Mouse (Mus musculus) left cerebral cortex, adult 11 months (tissue): ENCODE data around the gene Mapk8ip3.

Source experiments
- DNase-seq: peaks from one replicate; pipeline ENCODE4 v3.0.0; 2022; ENCODE audit warnings: low spot score

The Mapk8ip3 gene

DNA sequence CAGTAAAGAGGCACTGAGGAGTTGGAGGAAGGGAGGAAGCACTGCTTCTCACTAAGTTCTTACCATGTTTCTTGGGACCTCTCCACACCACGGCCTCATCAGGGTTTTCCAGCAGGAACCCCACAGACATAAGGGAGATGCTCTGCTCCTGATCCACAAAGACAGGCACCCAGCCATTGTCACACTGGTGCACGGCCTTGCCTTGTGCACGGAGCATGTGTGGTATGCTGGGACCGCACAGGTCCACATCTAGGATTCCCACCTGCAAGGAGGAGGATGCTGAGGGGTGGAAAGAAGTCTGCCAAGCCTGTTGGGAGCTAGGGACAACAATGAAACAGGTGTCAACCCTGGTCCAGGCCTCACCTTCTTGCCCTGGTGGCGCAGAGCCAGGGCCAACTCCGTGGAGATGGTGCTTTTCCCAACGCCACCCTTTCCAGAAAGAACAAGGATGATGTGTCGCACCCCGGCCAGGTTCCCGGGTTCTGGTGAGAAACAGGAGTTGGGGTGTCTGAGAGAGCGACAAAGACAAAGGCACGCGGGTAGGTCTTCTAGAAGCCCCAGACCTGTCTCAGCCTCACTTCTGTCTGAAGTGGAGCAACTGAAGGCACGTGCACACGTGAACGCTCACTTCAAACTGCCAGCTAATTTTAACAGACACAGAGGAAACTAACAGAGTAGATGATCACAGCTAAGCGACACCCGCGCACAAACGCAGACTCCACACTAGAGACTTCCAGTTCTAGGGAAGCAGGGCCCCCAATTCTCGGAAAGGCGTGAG is 51.2 kb downstream of the Mapk8ip3 start:
- DNase-seq: no peak

DNA sequence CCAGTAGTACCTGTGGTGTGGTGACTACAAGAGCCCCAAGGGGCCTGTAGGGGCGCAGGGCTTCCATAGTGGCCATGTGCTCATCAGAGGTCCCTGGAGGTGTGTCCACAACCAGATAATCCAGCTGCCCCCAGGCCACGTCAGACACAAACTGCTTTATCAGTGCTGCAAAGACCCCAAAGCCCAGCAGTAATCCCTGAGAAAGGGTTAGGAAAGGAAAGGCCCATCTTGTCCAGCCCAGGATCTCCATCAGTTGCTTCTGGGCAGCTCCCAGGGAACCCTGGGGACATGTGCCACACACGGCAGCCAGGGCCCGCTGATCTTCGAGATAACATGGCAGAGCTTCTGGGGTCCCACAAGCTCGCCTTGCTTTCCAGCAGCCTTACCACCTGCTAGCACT is 52.4 kb downstream of the Mapk8ip3 start:
- DNase-seq: no peak

DNA sequence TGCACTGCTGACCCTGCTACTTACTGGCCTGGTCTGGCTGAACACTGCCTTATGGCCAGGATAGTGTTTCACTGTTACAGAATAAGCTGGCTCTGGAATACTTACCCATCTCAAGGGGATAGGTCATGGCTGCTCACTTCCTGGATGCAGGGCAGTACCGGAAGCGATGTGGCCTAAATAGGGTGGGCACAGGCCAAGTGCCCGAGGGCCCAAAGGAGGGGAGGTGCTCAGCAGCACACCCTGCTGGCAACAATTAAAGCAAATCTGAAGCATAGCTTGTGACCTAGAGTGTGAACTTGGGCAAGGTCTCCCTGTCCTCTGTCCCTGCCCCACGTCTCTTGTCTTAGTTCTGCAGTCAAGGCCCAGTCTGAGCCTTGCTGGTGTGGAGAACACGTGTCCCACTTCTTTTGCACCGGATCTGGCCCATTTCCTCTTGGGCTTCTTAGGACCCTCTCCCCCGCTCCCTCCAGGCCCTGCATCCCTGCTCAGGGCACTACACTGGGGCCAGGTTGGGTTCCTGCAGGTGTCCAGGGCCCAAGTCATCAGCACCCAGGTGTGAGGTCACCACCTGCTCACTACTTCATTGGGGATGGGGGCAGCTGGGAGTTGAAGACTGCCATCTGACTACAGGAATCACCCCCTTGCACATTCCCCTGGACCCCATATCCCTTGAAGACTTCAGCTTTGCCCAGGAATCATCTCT is 54.9 kb downstream of the Mapk8ip3 start:
- no peak for DNase-seq

DNA sequence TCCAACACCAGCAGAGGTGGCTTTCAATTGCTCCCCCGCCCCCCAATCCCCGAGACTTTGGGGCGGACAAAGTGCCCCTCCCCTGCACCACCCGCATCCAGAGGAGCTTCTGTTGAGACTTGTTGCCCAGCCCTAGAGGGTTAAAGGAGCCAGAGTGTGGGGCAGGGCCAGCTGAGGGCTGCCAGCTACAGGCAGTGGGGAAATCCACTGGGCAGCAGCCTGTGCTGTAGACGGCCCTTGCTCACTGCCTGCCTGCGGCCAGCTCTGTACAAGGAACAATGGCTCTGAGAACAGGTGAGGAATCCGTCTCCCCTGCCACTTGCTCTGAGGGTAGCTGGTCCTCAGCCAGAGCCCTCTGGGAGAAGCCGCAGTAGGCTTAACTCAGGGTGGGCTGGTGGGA is 58.2 kb downstream of the Mapk8ip3 start:
- DNase-seq: no peak

DNA sequence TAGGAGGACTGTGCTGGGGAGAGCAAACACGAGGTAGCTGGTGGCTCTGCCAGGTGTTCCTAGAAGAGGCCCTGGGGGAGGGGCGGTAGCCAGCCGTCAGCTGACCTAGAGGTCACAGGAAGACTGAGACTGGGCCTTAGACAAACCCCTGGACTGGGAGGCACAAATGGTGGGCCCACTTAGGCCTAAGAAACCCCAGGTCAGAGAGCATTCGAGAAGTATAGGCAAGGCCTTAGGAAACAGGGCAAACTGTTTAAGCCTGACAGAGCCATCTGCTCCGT is 58.7 kb downstream of the Mapk8ip3 start:
- no peak for DNase-seq

DNA sequence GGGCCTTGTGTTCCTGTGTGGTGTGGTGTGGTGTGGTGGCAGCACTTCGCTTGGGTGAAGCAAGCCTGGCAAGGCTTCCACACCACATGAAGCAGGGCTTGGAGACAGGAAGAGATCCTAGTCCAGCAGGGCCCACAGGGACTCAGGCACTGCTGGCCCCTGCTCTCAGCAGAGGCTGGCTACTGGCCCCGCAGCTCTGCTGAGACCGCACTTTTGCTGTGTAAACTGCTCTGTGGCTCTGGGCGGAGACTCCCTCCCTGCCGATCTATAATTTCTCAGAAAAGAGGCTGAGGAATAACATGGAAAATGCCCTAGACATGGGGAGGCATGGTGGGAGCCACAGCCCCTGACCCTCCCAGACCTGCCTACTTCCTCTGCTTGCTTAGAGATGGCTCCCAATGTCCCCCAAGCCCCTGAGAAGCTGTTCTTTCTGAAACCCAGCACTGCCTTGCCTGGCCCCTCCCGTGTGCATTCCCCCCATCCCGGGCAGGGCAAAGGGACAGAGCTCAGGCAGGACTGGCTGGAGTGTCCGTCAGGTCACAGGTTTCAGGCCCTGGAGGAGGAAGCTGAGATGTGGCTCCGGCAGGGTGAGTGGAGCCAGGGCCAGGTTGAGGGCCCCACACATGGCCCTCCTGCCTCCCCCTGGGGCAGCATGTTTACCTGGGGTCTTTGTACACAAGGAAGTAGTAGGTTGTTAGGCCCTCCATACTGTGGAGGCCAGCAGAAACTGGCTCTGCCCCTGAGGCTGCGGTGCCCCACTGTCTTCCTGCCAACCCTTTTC is 59.3 kb downstream of the Mapk8ip3 start:
- no peak for DNase-seq

DNA sequence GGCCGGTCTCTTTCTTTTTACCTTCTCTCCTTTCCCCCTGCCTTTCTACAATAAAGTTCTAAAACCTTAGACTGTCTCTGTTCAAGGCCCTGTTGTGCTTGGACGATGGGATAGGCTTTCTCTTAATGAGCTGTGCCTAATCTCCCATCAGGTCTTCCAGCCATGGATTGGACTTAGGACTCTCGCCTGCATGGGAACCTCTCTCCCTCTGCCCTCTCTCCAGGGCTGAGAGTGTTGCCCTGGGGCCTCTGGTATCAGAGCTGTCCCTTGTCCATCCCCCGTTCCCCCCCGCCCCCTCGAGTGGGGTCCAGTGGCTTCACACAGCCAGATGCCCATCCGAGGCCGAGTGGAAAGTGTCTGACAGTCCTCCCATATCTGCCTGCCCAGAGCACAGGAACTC is 61.8 kb downstream of the Mapk8ip3 start:
- DNase-seq: no peak

DNA sequence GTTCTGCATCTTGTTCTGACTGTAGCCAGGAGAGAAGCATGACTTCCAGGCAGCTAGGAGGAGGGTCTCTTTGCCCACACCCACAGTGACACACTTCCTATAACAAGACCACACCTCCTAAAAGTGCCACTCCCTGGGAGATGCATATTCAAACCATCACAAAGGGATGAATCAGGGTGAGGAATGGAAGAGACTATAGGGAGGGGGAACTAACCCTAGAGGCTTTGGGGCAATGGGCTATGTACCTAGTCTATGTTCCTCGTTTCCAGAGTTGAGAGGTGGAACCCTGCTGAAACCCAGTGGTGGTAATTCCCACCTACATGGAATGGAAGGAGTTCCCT is 62.4 kb downstream of the Mapk8ip3 start:
- no peak for DNase-seq

DNA sequence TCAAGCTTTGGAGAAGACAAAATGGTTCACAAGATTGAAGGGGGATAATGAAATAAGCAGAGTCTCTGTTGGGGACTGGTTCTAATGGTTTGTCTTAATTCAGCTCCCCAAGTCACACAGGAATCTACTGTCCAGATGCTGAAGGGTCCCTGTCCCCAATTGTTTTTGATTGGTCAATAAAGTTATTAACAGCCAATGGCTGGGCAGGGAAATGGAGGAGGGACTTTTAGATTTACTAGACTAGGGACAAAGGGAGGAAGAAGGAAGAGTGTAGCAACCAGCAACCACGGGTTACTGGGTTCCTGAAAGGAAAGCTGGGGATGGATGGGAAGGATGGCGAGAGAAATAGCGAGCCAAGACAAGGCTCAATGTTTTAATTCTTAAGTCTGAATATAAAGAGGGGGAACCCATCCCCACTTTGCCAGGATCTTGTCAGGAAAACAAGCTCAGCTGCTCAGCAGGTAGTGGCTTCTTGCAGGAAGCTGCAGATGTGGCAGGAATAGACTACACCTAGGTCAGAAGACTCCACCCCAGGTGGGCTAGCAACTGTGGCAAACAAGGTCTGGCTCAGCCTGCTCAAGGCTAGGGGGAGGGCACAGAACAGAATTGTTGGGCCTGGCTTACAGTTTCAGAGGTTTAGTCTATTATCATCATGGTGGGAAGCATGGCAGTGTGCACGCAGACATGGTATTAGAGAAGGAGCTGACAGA is 62.9 kb downstream of the Mapk8ip3 start:
- DNase-seq: no peak

DNA sequence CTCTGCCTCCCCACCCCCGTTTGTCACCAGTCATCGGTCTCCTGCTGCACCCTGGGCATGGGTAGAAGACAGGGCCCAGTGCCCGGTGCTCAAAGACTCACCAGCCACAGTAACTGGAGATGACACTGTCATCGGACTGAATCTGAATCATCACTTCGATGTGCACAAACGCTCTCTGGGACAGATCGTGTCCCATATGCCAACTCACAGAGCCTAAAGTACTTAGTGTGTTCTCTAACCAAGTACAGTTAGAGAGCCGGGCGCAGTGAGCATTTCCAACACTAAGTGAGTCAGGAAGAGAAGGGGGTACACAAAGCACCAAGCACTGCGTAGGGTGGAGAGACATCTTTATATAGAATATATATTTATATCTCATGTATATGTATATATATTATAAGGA is 68.9 kb downstream of the Mapk8ip3 start:
- DNase-seq: no peak

DNA sequence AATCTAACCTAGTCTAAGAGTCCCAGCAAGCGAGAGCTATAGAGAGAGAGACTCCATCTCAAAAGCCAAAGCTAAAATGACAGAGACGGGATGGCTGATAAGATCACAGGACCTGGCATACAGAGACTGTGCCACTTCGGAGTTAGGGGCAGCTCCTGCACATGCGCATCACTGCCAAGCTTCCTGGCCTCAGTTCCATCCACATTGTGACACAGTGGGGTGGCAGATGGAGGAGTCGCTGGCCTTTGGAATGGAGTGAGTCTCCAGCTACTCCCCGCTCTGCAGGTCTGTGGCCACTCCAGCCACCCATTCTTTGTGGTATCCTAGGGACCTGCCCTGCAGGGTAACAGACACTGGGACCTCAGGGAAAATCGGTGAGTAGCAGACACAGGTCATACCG is 71.0 kb downstream of the Mapk8ip3 start, which contains the start of gene Igfals:
Igfals (plus strand) TSS at position 222 of the 400 bp plus-strand sequence.
- DNase-seq: no peak

DNA sequence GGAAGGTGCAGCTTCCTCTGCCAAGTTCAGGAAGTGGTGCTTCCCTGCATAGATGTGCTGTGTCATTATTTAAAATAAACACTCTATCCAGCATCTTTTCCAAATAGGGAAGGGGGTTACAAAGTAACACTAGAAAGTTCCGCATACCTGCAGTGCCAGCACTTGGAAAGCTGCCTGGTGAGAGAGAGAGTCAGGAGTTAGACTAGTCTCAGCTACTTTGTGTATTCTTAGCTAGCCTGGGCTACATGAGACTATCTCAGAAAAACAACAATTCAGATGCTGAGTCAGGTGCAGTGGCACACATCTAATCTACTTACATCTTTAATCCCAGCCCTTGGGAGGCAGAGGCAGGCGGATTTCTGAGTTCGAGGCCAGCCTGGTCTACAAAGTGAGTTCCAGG is 75.0 kb downstream of the Mapk8ip3 start:
- no peak for DNase-seq

DNA sequence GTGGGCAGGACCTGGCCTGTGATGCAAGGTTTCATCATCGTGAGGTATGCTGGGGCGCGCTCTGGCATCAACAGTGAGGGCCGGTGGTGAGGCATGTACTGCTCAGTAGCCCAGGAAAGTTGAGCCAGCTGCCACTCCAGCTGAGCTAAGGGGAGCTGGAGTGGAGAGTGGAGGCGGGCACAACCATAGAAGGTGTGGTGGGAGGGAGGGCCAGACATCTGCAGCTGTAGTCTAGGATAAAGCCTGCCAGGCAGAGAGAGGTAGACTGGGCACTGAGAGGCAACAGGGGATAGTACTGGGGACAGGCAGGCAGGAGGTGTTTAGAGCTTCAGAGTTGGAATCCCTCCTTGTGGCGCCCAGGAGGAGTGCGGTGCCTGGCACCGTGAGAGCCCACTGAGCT is 76.7 kb downstream of the Mapk8ip3 start:
- DNase-seq: no peak

DNA sequence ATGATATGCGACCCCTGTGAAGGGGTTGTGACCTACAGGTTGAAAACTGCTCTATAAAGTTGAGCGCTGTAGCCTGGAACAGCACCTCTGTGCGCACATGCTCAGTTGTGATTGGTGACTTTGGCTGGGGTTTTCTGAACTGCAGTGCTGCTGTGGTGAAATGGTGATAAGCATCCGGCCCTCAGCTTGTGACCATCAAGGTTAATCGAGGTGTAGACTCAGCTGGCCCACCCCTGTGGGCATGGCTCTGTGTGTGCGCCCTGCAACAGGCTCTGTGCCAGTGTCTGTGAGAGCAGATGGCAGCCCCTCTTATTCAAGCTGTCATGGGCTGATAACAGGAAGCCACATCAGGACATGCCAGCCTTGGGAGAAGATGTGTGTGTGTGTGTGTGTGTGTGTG is 77.8 kb downstream of the Mapk8ip3 start:
- no peak for DNase-seq

DNA sequence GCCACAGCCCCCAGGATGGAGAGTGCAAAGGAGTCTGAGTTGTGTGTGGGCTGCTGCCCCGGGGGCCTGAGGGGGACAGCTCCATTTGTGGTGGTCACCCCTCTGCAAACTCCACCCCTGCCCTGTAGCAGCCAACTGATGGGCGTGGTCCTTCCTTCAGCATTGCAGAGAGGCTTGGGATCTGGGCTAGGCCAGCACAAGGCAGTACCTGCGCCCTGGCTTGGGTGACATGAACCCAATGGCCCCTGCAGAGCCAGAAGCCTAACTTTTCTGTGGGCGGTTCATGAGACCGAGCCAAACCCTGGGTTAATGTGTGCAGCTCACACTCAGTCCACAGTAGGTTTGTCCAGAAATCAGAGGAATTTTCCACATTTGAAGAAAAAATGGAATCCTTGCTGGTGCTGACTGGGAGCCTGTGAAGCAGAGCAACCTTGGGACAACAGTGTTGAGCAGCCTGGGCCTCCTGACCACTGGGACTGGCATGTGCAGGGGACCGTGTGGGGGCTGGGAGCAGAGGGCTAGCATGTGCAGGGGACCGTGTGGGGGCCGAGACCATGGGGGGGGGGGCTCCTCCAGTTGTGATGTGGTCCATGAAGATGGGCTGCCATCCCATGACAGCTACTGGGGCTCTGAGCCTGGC is 78.8 kb downstream of the Mapk8ip3 start:
- DNase-seq: no peak

DNA sequence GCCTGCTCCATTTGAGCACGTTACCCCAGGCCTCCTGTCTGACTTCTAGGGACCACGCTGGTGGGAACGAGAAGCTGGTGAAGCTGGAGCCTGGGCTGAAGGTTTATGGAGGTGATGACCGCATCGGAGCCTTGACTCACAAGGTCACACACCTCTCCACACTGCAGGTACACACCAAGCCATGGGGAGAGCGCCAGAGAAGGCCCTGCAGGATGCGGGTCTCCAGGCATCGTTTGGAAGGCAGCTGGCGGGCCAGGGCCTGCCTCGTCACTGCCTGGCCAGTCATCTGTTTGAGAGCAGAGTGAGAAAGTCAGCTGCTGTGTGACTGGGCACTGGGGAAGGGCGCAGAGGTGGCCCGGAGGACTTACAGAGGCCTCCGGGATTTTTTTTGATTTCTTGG is 80.2 kb downstream of the Mapk8ip3 start:
- no peak for DNase-seq

DNA sequence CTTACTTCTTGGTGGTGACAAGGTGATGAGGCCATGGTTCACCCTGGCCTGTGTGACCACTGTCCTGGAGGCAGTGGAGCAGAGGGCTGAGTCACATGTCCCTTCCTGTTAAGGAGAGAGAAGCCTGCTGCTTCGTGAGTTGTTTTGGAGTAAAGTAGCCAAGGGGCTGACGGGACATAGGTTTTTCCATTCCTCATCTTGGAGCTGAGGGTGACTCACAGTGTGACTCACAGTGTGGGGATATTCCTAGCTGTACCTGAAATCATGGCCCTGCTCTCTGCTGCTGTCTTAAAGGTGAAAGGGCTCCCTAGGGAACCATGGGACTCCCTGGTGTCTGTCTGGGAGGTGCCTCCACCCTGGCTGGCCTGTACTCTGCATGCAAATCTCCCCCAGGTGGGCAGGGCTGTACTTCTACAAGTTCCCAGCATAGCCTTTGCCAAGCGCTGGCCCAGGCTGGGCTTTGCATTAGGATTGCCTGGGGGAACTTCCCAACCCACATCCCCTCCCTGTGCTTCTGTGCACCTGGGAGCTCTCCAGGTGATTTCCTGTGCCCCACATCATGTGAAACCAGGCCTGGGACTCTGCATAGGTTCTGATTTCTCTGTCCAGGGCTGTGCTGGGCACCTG is 80.8 kb downstream of the Mapk8ip3 start:
- no peak for DNase-seq

DNA sequence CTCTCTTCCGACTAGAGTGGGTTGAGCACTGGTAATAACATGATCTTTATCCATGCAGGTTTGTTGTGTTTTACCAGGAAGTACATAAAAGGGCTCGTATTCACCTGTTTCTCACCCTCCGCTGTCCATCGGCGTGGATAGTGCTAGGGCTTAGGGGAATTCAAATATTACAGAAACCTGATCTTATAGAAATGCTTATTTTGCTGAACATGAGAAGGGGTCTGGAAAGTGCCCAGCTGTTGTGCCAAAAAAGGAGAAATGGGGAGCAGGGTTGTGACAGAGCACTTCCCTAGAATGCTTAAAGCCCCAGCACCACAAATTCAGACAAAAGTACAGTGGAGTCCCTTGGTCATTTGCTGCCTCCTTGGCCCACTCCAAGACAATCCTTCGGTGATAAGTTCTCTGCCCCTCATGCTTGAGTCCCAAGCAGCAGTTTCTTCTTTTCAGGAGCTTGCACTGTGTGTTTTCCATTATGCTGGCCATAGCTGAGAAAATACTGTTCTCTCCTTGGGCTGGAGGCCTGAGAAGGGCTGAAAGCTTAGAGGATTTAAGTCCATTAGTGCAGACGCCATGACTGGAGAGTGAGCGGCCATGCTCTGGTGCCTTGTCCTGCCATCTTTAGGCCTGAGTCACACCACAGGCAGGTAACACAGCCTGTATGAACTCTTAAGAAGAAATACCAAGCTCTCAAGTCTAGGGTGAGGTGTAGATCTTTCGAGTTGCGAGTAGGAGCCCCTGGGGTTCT is 85.2 kb downstream of the Mapk8ip3 start:
- DNase-seq: no peak

DNA sequence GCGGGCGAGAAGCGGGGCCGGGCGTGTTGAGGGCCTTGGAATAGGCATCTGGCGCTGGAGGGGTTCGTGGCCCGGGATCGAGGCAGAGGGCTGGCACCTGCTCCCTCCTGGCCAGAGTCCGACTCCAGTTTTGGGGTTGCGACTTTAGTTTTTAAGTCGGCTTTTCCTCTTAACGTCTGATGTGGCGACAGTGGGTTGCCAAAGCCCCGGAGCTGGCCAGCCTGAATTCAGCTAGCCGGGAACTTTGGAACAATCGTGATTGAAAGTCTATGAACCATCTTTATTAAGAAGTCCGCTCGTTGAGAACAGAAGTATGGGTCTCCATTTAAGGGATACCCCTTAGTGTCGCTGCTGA is 86.0 kb downstream of the Mapk8ip3 start:
- DNase-seq: no peak

DNA sequence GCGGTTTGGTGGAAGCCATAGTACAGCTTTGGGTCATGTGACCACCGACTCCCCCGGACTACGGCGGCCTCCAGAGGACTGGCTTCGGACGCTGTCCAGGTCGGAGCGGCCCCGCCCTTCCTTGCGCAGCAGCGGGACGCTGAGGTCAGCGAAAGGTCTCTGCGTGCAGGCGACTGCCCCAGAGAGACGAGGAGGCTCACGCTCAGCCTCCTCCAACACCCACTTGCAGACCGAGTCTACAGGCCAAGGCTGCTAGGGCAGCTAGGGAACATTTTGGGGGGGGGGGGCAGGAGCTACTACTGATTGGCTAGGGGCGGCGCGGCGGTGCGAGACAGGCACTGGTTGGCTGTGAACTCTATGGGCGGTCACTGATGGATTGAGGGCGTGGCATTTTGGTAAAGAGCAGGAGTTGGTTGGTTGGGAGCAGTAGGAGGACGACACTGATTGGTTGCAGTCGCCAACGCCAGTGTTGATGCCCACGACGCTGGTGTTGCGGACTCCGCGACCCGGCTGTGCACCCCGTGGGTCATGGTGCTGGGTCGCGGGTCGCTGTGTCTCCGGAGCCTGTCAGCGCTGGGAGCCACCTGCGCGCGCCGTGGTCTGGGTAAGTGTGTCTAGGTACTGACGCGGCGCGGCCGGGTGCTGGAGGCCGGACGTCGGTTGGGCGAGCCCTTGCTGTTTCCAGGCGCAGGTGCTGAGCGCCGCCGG is 86.6 kb downstream of the Mapk8ip3 start, which contains the start of gene Fahd1:
Fahd1 (minus strand) TSS at position 300 of the 708 bp plus-strand sequence.
- DNase-seq: peak; percentile 96
